Mouse (Mus musculus) small intestine, adult 2 months (tissue): Measurements from ENCODE around the gene Yars2. TPM values are rescaled to one million over a fixed set of nuclear protein-coding genes. Genes with fewer than 3 reads are reported as not detected.
"Not testable (repeated sequence)": the region's sequence is repeated elsewhere in the genome, so short reads cannot be mapped to it uniquely, and the experiment has no call there.

Experiments used
- H3K27ac ChIP-seq: fragments of 200-500 bp; 2 replicates; pipeline ENCODE4 v1.5.1; 2012; ENCODE audit warnings: low read depth, low read length, control low read depth, inconsistent platforms; ENCODE audit not compliant: insufficient read depth
- H3K27me3 ChIP-seq: fragments of 200-500 bp; 2 replicates; pipeline ENCODE4 v1.6.1; 2012; ENCODE audit warnings: mild to moderate bottlenecking, moderate library complexity, low read length, inconsistent platforms; ENCODE audit not compliant: control insufficient read depth, insufficient read depth
- H3K36me3 ChIP-seq: fragments of 200-500 bp; 2 replicates; pipeline ENCODE4 v1.6.1; 2012; ENCODE audit warnings: mild to moderate bottlenecking, low read length, control low read depth, inconsistent platforms; ENCODE audit not compliant: control insufficient read depth, insufficient read depth
- H3K4me1 ChIP-seq: fragments of 200-500 bp; 2 replicates; pipeline ENCODE4 v1.6.1; 2012; ENCODE audit warnings: low read length, inconsistent platforms, mixed read lengths; ENCODE audit not compliant: control insufficient read depth, insufficient read depth, insufficient read length
- H3K4me3 ChIP-seq: fragments of 200-500 bp; 2 replicates; pipeline ENCODE4 v1.5.1; 2012; ENCODE audit warnings: low read depth, mild to moderate bottlenecking, control low read depth, inconsistent platforms, low read length, moderate library complexity
- CTCF ChIP-seq: fragments of 200-500 bp; IDR thresholded peaks from 2 replicates; pipeline ENCODE4 v1.5.1; 2012; ENCODE audit warnings: low read depth, mild to moderate bottlenecking, control low read depth, inconsistent platforms, low read length, moderate library complexity, mixed read lengths; ENCODE audit not compliant: insufficient replicate concordance, insufficient read length; ENCODE audit errors: extremely low read depth
- POLR2A ChIP-seq: fragments of 200-500 bp; IDR thresholded peaks from 2 replicates; pipeline ENCODE4 v1.6.1; 2012; ENCODE audit warnings: low read depth, mild to moderate bottlenecking, control low read depth, inconsistent platforms, low read length, moderate library complexity
- WGBS: fragments of 180-500 bp; shearing (Covaris S2); methylation state at CpG from one replicate; pipeline ENCODE4 v1.1.7; 2018; 5-methylcytosine and 5-hydroxymethylcytosine counted together
- polyA plus RNA-seq: library from polyadenylated mRNA; depleted of rRNA; stranded (reverse); fragments of >200 nt; gene quantifications from 2 replicates; pipeline ENCODE4 v1.2.3, GENCODE M21; 2012; rRNA removed

Gene Yars2
- polyA plus RNA-seq, 1 experiment = 16.2 TPM

DNA sequence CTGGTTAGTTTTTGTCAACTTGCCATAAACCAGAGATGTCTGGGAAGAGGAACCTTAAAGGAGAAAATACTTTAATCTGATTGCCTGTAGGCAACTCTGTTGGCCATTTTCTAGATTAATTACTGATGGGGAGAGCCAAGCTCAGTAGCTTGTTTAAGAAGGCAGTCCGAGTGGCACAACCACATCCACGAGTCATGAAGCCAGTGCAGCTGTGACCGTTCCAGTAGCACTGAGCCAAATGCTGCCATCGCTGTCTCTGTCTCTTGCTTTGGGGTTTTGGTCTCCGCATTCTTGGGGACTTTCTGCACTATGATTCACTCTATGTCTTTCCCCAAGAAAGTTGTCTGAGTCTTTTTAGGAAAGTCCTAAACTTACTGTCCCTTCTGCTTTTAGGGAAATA lies 43.7 kb downstream of the Yars2 start:
- H3K27me3 ChIP-seq = no peaks in the 10 kb centered on the region
- no peak overlapping the region for H3K4me3 ChIP-seq
- TF ChIP-seq POLR2A (no peak), CTCF (no peak)
- H3K4me1 ChIP-seq = no peaks in the 10 kb centered on the region
- H3K36me3 ChIP-seq = peaks cover 10% of the 10 kb centered on the region
- WGBS = 92% methylated on average over 5 of the region's 5 CpGs
- no peak overlapping the region for H3K27ac ChIP-seq

DNA sequence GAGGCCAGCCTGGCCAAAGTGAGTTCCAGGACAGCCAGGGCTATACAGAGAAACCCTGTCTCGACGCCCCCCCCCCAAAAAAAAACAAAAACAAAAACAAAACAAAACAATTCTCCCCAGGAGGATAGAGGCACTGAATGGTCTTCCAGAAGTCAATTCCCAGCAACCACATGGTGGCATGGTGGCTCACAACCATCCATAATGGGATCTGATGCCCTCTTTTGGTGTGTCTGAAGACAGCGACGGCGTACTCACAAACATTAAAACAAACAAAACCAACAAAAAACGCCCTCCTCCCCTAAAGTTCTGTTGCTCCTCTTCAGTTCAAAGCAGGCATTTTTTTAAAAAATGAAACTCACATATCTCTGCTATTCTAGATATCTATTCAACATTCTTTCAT lies 55.1 kb downstream of the Yars2 start:
- peak overlapping the region; percentile 54 for H3K4me3 ChIP-seq
- no peak overlapping the region for H3K27ac ChIP-seq
- no peak for TF ChIP-seq POLR2A
- no peak for TF ChIP-seq CTCF
- H3K36me3 ChIP-seq = no peaks in the 10 kb centered on the region
- WGBS = 2% methylated on average over 6 of the region's 6 CpGs
- H3K27me3 ChIP-seq = no peaks in the 10 kb centered on the region
- H3K4me1 ChIP-seq = no peaks in the 10 kb centered on the region; the same call in 1 of the 2 replicates

DNA sequence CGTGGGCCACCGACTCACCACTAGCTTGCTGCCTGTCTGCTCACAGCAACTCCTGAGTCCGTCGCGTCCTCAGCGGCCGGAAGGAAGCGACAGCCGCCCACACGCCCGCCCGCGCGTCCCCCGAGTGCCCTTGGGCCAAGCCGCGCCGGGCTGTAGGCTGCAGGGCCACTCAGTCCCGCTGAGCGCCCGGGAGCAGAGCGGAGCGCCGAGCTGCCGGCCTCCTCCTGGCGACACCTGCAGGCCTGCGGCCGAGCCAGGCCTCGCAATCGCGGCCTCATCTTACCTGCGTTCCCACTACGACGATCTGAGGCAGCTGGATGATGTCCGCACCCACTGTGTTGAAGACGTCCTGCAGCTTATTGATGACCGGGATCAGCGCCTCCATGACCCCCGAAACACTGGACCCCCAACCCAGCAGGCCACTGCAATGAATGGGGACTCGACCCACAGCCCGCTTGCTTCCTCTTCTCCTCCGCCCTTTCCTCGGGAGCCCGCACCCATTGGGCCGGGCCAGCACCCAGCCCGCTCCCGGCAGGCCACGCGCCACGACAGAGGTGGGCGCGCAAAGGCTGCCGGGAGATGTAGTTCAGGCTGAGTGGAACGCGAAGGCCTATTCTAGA lies 55.8 kb downstream of the Yars2 start, which contains the start of gene Dnm1l:
TSS of gene Dnm1l (minus strand) at position 479 of the 620 bp plus-strand sequence.
- H3K27me3 ChIP-seq = no peaks in the 10 kb centered on the region
- TF ChIP-seq POLR2A (peak; percentile 88), CTCF (peak; percentile 36; the same call in 1 of the 2 replicates)
- H3K27ac ChIP-seq = peak within 1 kb of the TSS; percentile 85
- peak within 1 kb of the TSS; percentile 87 for H3K4me3 ChIP-seq
- H3K36me3 ChIP-seq = no peaks in the 10 kb centered on the region
- under 1% methylated on average over 55 of the region's 55 CpGs for WGBS
- no peaks in the 10 kb centered on the region; the same call in 1 of the 2 replicates for H3K4me1 ChIP-seq

DNA sequence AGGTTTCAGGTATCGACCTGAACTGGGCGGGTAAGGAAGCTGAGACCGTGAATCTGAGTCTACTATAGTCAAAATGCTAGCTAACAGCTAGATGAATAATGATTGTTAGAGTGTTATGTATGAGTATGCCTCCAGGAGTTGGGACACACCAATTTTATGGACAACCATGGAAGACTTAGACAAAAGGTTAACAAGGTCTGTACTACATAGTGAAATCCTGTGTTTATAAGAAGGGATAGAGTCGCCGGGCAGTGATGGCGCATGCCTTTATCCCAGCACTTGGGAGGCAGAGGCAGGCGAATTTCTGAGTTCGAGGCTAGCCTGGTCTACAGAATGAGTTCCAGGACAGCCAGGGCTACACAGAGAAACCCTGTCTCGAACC lies 56.3 kb downstream of the Yars2 start:
- WGBS = 50% methylated on average over 9 of the region's 9 CpGs
- H3K36me3 ChIP-seq, H3K4me3 ChIP-seq, H3K4me1 ChIP-seq, H3K27me3 ChIP-seq, H3K27ac ChIP-seq: not testable (repeated sequence)

Other genes starting within 250 kb of the Yars2 start
- gene Pkp2, start 89.6 kb upstream of the Yars2 start, polyA plus RNA-seq = 26.3 and 49.5 TPM in 2 replicates
- gene Dnm1l, start 56.0 kb downstream of the Yars2 start, polyA plus RNA-seq = 3.3 and 5.8 TPM in 2 replicates